Mouse (Mus musculus) midbrain, postnatal 0 days (tissue): ENCODE results near the gene Zfp870. TPM values are rescaled to one million over a fixed set of nuclear protein-coding genes. Genes with fewer than 3 reads are reported as not detected.
"Not testable (repeated sequence)": the region's sequence is repeated elsewhere in the genome, so short reads cannot be mapped to it uniquely, and the experiment has no call there.

ENCODE experiments used
- ATAC-seq: fragments of 200-750 bp; cut with Nextera tagmentation; 2 replicates; pipeline ENCODE4 v1.8.0; 2017; ENCODE audit warnings: moderate number of reproducible peaks, mild to moderate bottlenecking, moderate TSS enrichment, moderate library complexity; ENCODE audit not compliant: low FRiP score
- DNase-seq: peaks from one replicate; pipeline ENCODE4 v3.0.0-alpha.2; 2015; ENCODE audit warnings: low spot score
- H3K27ac ChIP-seq: fragments of 300-500 bp; sonication (generic); 2 replicates; pipeline ENCODE4 v1.5.1; 2014; ENCODE audit warnings: low read depth, mild to moderate bottlenecking, low read length, mixed read lengths
- H3K27me3 ChIP-seq: fragments of 300-500 bp; sonication (generic); 2 replicates; pipeline ENCODE4 v1.6.1; 2014; ENCODE audit warnings: low read length, control low read depth, mixed read lengths; ENCODE audit not compliant: insufficient read depth
- H3K36me3 ChIP-seq: fragments of 300-500 bp; sonication (generic); 2 replicates; pipeline ENCODE4 v1.6.1; 2014; ENCODE audit warnings: low read length, control low read depth, mixed read lengths; ENCODE audit not compliant: insufficient read depth
- H3K4me1 ChIP-seq: fragments of 300-500 bp; sonication (generic); 2 replicates; pipeline ENCODE4 v1.6.1; 2014; ENCODE audit warnings: mild to moderate bottlenecking, control low read depth, antibody characterized with exemption, low read length, mixed read lengths; ENCODE audit not compliant: insufficient read depth
- H3K4me2 ChIP-seq: fragments of 300-500 bp; sonication (generic); 2 replicates; pipeline ENCODE4 v1.6.1; 2014; ENCODE audit warnings: low read depth, mild to moderate bottlenecking, low read length, mixed read lengths; ENCODE audit not compliant: poor library complexity, severe bottlenecking
- H3K4me3 ChIP-seq: fragments of 300-500 bp; sonication (generic); 2 replicates; pipeline ENCODE4 v1.5.1; 2014; ENCODE audit warnings: low read depth, mild to moderate bottlenecking, low read length, moderate library complexity
- H3K9ac ChIP-seq: fragments of 300-500 bp; sonication (generic); replicated peaks from 2 replicates; pipeline ENCODE4 v1.6.1; 2014; ENCODE audit warnings: mild to moderate bottlenecking, low read length, moderate library complexity, mixed read lengths; ENCODE audit not compliant: poor library complexity, severe bottlenecking
- H3K9me3 ChIP-seq: fragments of 300-500 bp; sonication (generic); 2 replicates; pipeline ENCODE4 v1.6.1; 2016; ENCODE audit warnings: low read length, control low read depth
- CTCF ChIP-seq: IDR thresholded peaks from 2 replicates; pipeline ENCODE4 v1.5.1; 2016; ENCODE audit warnings: antibody characterized with exemption, mild to moderate bottlenecking
- WGBS: fragments of 180-500 bp; shearing (Covaris S2); extraction: QIAGEN DNeasy Blood & Tissue Kit; methylation state at CpG from one replicate; pipeline ENCODE4 v1.1.7; 2014; 5-methylcytosine and 5-hydroxymethylcytosine counted together
- polyA plus RNA-seq: library from polyadenylated mRNA; unstranded; fragments of >200 nt; fragmentation: Nextera tagmentation; extraction: Ambion mirVana; gene quantifications from 2 replicates; pipeline ENCODE4 v1.2.1, GENCODE M21; 2015
- total RNA-seq: library from RNA; depleted of rRNA; stranded (reverse); fragments of >200 nt; gene quantifications from 2 replicates; pipeline ENCODE4 v1.2.3, GENCODE M21; 2014

Zfp870 gene
- total and polyA plus RNA-seq, 2 experiments from 2014 or later = 5.8 to 6.7 TPM

DNA sequence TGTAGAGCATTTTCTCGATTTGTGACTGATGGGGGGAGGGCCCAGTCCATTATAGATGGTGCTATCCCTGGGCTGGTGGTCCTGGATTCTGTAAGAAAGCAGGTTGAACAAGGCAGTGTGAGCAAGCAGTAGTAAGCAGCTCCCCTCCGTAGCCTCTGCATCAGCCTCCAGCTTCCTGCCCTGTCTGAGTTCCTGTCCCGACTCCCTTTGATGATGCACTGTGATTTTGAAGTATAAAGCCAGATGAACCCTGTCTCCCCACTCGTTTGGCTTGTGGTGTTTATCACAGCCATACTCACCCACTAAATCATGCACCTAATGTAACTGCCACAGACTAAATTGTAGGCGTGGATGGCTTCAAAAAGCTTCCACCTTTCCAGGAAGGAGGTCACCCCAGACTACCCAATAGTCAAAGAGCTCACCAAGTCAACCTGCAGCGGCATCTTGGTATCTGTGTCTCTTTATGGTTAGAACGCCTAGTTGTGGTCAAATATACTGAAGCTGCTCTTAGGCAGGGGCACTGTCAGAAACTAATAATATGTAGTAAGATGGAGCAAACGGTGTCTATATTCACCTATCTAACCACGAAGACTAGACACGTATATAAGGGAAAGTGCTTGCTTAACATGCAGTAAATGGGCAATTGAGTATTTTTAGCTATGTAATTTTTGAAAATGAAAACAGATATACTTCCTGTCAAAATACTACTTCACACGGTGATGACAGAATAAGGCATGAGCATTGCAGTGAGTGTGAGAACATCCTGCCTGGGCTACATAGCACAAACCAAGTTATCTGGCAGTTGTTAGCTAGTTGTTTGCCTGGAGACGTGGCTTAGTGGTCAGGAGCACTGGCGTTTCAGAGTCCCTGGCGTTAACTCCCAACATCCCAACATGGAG is 10.9 kb downstream of the Zfp870 start:
- H3K27me3 ChIP-seq = no peaks in the 10 kb centered on the region
- ATAC-seq = no peak
- TF ChIP-seq CTCF = no peak
- peaks cover 31% of the 10 kb centered on the region for H3K36me3 ChIP-seq
- 94% methylated on average over 14 of the region's 14 CpGs for WGBS
- no peaks in the 10 kb centered on the region for H3K9me3 ChIP-seq
- H3K4me3 ChIP-seq = no peak overlapping the region
- no peak for DNase-seq
- no peak overlapping the region for H3K4me2 ChIP-seq
- H3K4me1 ChIP-seq = no peaks in the 10 kb centered on the region
- no peak overlapping the region for H3K9ac ChIP-seq
- no peak overlapping the region for H3K27ac ChIP-seq

DNA sequence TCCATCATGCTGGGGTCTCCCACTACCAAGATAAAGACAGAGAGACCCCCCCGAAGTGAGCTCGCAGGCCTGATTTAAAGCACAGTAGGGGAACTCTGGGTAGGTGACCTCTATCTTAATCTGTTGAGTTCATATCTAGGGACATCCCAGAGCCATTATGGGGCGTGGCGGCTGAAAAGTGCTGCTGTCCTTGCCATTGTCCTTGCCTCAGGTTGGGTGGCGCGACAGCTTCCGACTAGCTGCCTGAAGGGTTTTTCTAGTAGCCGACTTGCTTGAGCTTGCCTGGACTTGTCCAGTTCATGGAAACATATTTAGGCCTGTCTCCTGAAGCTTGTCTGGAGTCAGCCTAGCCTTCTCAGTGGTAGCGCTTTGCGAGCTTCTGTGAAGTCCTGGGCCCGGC is 12.7 kb downstream of the Zfp870 start:
- H3K4me2 ChIP-seq = no peak overlapping the region
- H3K9ac ChIP-seq = no peak overlapping the region
- 94% methylated on average over 11 of the region's 11 CpGs for WGBS
- DNase-seq (no peak), ATAC-seq (no peak)
- H3K4me3 ChIP-seq = no peak overlapping the region
- no peaks in the 10 kb centered on the region for H3K27me3 ChIP-seq
- no peaks in the 10 kb centered on the region for H3K9me3 ChIP-seq
- peaks cover 27% of the 10 kb centered on the region for H3K36me3 ChIP-seq
- no peak overlapping the region for H3K27ac ChIP-seq
- no peak for TF ChIP-seq CTCF
- H3K4me1 ChIP-seq = no peaks in the 10 kb centered on the region

DNA sequence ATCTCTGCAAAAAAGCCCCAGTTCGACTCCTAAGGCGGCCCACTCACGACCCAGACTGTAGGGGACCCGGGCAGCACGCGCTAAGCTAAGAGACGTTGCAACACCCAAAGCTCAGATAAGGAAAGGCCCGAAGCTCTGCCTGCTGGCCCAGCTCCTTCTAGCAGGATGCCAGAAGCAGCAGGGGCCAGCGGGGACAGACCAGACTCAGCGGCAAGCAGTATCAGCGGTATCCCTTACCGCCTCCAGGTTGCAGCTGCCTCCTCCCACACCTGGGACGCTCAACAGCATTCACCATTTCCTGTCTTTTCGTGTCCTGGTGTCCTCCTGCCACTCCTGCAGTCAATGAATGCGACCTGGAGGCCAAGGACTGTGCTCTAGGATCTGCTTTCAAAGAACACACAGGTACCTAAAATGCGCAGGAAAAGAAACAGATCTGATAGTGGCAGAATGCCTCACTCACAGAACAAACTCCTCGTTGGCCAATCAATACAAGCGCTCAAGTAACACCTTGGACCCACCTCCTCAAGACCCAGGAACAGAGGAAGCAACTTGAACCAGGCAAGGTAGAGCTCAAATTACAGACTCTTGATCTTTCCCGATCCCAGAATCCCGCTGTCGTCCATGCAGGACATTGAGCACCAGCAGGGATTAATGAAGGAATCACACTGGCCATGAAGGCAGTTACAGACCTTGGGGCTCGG is 13.8 kb downstream of the Zfp870 start:
- H3K9me3 ChIP-seq = no peaks in the 10 kb centered on the region
- H3K27ac ChIP-seq = no peak overlapping the region
- no peak overlapping the region for H3K4me3 ChIP-seq
- no peak overlapping the region for H3K4me2 ChIP-seq
- ATAC-seq (no peak), DNase-seq (no peak)
- 20% methylated on average over 22 of the region's 22 CpGs for WGBS
- H3K4me1 ChIP-seq = no peaks in the 10 kb centered on the region
- no peaks in the 10 kb centered on the region for H3K27me3 ChIP-seq
- no peak for TF ChIP-seq CTCF
- H3K36me3 ChIP-seq = peaks cover 15% of the 10 kb centered on the region
- H3K9ac ChIP-seq = no peak overlapping the region

DNA sequence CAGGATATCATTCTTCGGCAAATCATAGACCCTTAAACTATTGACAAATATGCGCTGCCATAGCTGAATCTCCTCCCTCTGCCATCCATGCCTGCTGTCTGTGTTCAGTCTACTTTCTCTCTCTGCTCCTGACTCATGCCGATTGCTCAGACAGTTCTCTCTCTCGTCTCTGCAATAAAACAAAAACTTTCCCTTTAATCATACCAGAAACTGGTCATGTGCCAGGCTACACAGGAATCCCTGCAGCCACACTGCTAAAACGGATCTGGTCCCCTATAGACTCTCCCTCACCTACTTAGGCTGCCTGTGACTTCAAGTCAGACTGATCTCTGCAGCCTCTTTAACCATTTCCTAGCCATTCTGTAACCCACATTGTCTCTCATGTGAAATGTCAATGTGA is 18.7 kb downstream of the Zfp870 start:
- Histone ChIP-seq H3K9ac (no peak overlapping the region), H3K4me3 (no peak overlapping the region), H3K27ac (no peak overlapping the region), H3K4me1 (no peaks in the 10 kb centered on the region), H3K27me3 (no peaks in the 10 kb centered on the region), H3K36me3 (no peaks in the 10 kb centered on the region), H3K9me3 (no peaks in the 10 kb centered on the region), H3K4me2 (no peak overlapping the region)
- WGBS = 64% methylated on average over 5 of the region's 5 CpGs
- TF ChIP-seq CTCF = no peak
- no peak for ATAC-seq
- DNase-seq = no peak

DNA sequence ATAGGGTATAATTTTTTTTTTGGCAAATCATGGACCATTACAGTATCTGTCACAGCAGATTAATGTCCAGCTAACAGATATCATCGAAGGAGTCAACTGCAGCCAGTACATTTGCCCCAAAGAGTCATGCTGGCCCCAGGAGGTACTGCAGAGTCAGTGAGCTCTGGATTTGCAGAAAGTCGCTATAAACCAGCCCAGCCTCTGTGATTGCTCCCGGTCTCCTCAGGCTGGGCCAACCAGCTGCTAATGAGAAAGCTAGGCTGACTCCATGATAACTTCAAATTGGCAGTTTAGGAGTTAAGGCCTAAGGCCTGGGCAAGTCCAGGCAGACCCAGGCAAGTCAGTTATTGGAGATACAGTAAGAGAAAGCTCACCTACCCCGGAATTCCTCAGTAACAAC is 19.4 kb downstream of the Zfp870 start:
- DNase-seq (no peak), ATAC-seq (no peak)
- H3K9me3 ChIP-seq = no peaks in the 10 kb centered on the region
- H3K36me3 ChIP-seq = no peaks in the 10 kb centered on the region
- H3K27ac ChIP-seq = no peak overlapping the region
- no peaks in the 10 kb centered on the region for H3K27me3 ChIP-seq
- no peak for TF ChIP-seq CTCF
- H3K4me2 ChIP-seq = no peak overlapping the region
- WGBS = 80% methylated on average over 4 of the region's 4 CpGs
- H3K4me1 ChIP-seq = no peaks in the 10 kb centered on the region
- no peak overlapping the region for H3K4me3 ChIP-seq
- no peak overlapping the region for H3K9ac ChIP-seq

DNA sequence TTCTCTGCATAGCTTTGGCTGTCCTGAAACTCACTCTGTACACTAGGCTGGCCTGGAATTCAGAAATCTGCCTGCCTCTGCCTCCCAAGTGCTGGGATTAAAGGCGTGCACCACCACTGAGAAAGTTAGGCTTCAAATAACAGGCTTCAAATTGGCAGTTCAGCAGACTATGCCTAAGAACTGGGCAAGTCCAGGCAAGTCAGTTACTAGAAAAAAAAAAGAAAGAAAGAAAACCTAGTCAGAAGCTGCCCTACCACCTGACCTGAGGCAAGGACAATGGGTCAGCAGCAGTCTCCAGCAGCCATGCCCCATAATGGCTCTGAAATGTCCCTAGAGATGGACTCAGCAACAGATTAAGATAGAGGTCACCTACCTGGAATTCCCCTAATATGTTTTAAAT is 20.0 kb downstream of the Zfp870 start:
- WGBS = 89% methylated on average over 1 of the region's 1 CpGs
- Histone ChIP-seq H3K27me3 (no peaks in the 10 kb centered on the region), H3K27ac (no peak overlapping the region), H3K9ac (no peak overlapping the region), H3K4me3 (no peak overlapping the region), H3K4me1 (no peaks in the 10 kb centered on the region), H3K4me2 (no peak overlapping the region), H3K36me3 (no peaks in the 10 kb centered on the region), H3K9me3 (no peaks in the 10 kb centered on the region)
- DNase-seq (no peak), ATAC-seq (no peak)
- TF ChIP-seq CTCF = no peak

DNA sequence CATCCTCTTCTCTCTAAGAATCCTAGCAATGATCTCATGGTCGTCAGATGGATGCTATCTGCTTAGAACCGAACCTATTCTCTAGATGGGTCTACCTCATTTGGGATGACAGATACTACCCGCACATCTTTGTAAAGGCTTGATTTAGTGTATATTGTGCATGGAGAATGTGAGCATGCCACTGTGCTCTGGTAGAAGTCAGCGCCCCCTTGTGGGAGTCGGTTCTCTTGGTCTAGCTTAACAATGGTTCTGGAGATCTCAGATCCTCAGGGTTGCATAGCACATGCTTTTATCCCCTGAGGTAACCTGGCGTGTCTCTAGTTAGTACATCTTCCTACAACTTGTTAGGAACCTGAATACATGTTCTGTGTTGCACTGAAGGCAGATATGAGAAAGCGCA is 24.2 kb downstream of the Zfp870 start:
- not testable (repeated sequence) for H3K4me3 ChIP-seq, DNase-seq, H3K4me2 ChIP-seq, H3K36me3 ChIP-seq, ATAC-seq, H3K9me3 ChIP-seq, H3K9ac ChIP-seq, H3K27ac ChIP-seq, H3K4me1 ChIP-seq, H3K27me3 ChIP-seq
- WGBS = 73% methylated on average over 3 of the region's 7 CpGs

DNA sequence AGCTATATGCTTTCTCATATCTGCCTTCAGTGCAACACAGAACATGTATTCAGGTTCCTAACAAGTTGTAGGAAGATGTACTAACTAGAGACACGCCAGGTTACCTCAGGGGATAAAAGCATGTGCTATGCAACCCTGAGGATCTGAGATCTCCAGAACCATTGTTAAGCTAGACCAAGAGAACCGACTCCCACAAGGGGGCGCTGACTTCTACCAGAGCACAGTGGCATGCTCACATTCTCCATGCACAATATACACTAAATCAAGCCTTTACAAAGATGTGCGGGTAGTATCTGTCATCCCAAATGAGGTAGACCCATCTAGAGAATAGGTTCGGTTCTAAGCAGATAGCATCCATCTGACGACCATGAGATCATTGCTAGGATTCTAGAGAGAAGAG is 34.7 kb downstream of the Zfp870 start:
- H3K9me3 ChIP-seq, H3K27ac ChIP-seq, H3K9ac ChIP-seq, H3K27me3 ChIP-seq, H3K4me1 ChIP-seq, ATAC-seq, H3K36me3 ChIP-seq, DNase-seq, H3K4me3 ChIP-seq, H3K4me2 ChIP-seq: not testable (repeated sequence)
- WGBS = 76% methylated on average over 2 of the region's 6 CpGs
